Mouse (Mus musculus) hematopoietic stem cell, adult 5-6 weeks (primary cell): ENCODE results near the gene Tmem205. TPM values are rescaled to one million over a fixed set of nuclear protein-coding genes. Genes with fewer than 3 reads are reported as not detected.

Source experiments
- ATAC-seq, 2 experiments: fragments of 125-278 bp in 1 of 2; replicated peaks in 1 of 2; 2 replicates each; pipeline ENCODE4 v1.8.0; 2016 to 2017; ENCODE audit warnings: inconsistent platforms in 2 of 2, mild to moderate bottlenecking in 2 of 2, moderate number of reproducible peaks in 2 of 2, low read depth in 1 of 2, moderate TSS enrichment in 1 of 2; ENCODE audit not compliant: low FRiP score in 2 of 2, poor library complexity in 2 of 2, severe bottlenecking in 2 of 2, insufficient read depth in 1 of 2, low TSS enrichment in 1 of 2
- total RNA-seq: library from RNA; stranded (forward); fragments of 172-1452, 232-1000 nt; gene quantifications from 2 replicates; pipeline ENCODE4 v1.2.3, GENCODE M21; 2017

Tmem205 gene
- total RNA-seq, 1 experiment from 2014 or later, result 12.7 TPM

DNA sequence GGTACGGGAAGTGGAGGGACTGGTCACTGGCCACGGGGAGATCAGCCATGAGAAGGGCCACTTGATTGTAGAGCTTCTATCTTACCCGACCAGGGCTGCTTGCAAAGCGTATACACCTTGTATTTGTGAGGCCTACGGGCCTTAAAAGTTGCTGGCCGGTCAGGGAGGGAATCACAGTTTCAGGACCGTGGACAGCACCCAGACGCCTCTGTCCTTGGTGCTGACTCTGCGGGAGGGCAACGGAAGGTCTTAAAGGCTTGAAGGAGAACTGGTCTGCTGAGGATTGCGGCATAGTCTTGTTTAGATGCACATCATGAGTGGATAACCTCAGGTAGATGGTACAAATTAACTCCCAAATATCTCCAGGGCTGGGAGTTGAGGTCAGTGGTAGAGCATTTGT, 23.0 kb upstream of the Tmem205 start:
- peak; percentile 69 to 70; a peak in 3 of 4 replicates for ATAC-seq

GRCm38 (mm10) chr9:21948790-21949189, 21.4 kb upstream of the Tmem205 start:
- no peak for ATAC-seq

- ATAC-seq, result no peak
Observed at GRCm38 (mm10) chr9:21948146-21948545, 20.8 kb upstream of the Tmem205 start.

DNA sequence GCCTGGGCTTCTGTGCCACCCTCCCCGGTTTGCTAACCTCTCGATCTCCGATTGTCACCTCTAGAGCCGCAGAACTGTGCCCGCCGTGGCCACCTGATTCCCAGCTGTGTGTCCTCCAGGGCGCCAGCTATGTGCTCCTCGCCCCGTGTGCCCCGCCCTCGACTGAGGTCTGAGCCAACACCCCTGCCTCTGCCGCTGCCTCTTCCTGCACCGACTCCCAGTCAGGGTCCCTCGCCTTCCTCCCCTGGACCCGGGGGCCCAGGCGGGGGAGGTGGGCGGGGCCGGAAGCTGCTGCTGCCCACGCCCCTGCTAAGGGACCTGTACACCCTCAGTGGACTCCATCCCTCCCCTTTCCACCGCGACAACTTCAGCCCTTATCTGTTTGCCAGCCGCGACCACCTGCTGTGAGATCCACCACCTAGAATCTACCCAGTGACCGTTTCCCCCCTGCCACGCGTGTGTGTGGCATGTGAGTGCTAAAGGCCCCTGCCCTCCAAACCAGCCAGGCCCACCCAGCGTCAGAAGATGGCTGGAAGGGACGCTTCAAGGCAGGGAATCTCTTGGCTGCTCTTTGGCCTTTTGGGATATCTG, 20.3 kb upstream of the Tmem205 start:
- peak in 1 of 2 experiments; percentile 55; a peak in 1 of 4 replicates for ATAC-seq

DNA sequence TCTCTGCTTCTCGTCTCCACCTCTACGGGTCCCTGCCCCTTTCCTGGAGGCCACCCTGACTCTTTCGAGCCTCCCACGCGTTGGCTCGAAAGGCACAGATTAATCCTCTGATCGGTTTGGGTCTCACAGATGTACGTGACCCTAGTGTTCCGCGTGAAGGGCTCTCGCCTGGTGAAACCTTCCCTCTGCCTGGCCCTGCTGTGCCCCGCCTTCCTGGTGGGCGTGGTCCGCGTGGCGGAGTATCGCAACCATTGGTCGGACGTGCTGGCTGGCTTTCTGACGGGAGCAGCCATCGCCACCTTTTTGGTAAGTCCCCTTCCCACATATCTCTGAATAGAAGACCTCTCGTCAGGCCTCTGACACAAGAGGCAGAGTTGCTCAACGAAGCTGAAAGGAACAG, 16.9 kb upstream of the Tmem205 start:
- ATAC-seq, result no peak

DNA sequence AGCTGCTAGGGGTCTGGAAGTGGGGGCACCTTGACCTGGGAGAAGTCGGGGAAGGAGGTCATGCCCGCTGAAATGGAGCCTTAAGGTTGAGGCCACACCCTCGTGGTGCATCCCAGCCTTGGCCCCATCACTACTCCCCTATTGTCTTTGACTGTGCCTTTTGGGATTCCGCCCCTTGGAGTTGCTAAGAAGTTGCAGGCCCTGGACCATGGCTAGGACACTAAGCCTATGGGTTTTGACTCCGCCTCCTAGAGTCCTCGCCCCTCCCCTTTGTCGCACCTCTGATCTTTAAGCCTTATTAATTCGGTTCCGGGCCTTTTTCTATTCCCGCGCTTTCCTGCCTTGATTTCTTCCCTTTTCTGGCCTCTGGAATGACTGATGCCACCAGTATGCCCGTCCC, 16.3 kb upstream of the Tmem205 start:
- no peak for ATAC-seq

DNA sequence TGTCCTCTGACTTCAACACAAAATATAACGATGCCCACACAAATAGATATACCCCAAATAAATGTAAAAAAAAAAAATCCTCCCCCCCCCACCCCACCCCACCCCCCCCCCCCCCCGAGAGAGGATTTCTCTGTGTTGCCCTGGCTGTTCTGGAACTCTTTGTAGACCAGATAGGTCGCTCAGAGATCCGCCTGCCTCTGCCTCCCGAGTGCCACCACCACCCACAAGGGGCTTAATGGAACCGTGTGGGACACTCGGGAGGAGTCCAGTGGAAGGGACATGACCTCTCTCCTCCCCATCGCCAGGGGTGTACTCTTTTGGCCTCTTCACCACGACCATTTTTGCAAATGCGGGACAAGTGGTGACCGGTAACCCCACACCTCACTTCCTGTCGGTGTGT, 15.7 kb upstream of the Tmem205 start:
- ATAC-seq, result no peak

DNA sequence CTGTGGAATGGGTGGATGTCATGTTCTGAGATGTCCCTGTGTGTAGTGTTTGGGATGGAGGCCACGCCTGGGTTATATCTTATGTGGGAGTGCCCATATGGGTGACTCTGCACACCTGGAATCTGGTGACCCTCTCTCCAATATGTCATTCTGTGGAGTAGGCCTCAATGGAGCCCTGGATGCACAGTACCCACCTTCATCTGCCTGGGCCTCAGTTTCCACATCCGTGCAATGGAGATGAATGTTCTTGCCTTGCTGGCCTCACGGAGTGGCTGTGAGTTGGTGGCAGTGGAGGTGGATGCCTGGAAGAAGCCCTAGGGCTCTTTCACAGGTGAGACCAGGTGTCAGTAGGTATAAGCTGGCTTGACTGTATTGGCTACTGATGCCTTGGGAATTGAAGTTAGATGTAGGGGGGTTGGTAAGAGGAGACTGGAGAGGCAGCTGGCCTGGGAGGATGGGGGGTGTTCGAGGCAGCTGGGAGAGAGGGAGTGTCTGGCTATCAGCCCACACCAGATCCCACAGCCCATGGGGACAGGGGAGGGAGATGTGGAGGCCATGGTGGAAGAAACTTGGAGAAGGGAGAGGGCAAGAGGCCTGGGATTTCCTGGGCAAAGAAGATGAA, 11.0 kb upstream of the Tmem205 start:
- ATAC-seq, result no peak

- ATAC-seq, result no peak
Observed at GRCm38 (mm10) chr9:21937711-21938175, 10.4 kb upstream of the Tmem205 start.

DNA sequence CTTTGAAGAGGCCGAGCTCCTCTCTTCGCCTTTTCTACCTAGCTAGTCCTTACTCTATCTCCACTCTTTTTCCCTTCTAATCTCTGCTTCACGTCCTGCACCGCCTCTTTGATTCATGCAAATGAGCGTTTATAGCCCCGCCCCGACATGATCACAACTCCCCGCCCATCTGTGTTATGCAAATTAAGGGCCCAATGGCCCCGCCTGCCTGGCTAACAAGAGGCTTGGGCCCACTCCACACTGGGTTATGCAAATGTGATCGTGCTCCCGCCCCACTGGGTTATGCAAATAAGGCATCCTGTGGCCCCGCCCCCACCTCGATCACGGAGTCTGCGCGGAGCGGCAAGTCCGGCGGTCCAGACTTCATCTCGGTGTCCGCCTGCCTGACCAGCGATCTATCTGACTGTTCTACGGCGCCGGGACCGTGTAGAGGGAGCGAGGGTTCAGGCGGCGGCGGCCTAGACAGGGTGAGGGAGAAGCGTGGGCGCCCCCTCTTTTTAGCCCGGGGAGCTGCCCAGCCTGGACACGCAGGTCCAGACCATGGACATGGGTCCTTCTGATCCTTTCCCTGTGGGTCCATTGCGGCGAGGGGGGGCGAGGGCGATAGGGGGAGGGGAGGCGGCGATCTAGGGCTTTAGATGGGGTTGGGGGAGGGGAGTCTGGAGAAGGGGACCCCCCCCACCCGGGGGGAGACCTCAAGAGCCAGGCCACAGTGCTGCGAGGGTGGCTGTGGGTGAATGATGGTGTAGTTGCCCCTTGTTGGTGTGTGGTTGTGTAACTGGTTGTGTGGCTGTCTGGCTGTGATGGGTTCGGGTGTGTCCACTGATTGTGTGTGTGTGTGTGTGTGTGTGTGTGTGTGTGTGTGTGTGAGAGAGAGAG, 9.6 kb upstream of the Tmem205 start, which contains the start of gene Plppr2:
TSS of gene Plppr2 (plus strand) at position 342 of the 879 bp plus-strand sequence.
- ATAC-seq, result peak; percentile 84 to 97

GRCm38 (mm10) chr9:21935466-21936131, 8.2 kb upstream of the Tmem205 start:
- ATAC-seq, result no peak

DNA sequence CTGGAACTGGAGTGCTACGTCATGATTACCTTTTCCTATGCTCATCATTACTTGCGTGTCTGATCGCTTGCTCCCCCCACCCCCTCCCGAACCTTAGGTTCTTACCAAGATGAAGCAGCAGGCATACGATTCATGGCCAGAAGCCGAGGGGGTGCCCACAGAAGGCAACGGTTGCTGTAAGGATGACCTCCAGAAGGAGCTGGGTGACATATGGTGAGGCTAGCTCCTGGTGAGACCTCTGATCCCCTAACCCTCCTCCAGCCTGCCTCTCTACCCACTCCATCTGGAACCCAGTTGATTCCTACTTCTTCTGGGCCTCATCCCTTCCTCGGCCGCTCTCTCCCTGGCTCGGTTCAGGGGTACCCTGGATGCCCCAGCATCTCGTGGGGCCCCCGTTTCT, 6.7 kb upstream of the Tmem205 start:
- no peak for ATAC-seq

GRCm38 (mm10) chr9:21932445-21933137, 5.2 kb upstream of the Tmem205 start:
- no peak for ATAC-seq

GRCm38 (mm10) chr9:21932006-21932405, 4.7 kb upstream of the Tmem205 start:
- no peak for ATAC-seq

DNA sequence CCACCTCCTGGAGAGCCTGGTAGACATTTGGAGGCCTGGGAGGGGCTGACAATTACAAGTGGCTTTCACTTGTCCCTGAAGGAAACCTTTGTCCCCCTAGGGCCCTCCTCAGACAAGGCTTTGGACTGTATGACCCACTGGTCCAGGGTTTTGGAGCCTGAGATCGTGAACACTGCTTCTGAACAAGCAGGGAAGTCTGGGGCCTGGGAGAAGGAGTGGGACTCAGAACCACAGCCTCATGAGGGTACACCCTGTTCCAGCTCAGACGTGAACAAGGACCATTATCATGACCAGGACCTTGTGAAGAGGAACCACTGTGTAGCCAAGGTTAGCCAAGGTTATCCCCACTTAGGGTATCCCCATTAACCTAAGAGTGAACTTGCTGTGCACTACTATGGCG, 1.9 kb upstream of the Tmem205 start:
- ATAC-seq, result no peak

GRCm38 (mm10) chr9:21926784-21927183, 572 bp downstream of the Tmem205 start:
- ATAC-seq, result no peak

- no peak for ATAC-seq
Observed at GRCm38 (mm10) chr9:21926155-21926554, 1.2 kb downstream of the Tmem205 start.
